Mouse (Mus musculus) kidney, postnatal 10 days (tissue): ENCODE results near the gene Mcm3.

Source experiments
- DNase-seq: peaks from one replicate; pipeline ENCODE4 v3.0.0; 2021; ENCODE audit warnings: mixed read lengths

Gene Mcm3

GRCm38 (mm10) chr1:20819771-20820605 is at the start of gene Mcm3:
Mcm3 (minus strand) TSS chr1:20820312.
- peak; percentile 93 for DNase-seq

- DNase-seq = no peak
Observed at GRCm38 (mm10) chr1:20868036-20868435, 47.9 kb upstream of the Mcm3 start.

- DNase-seq = no peak
Observed at GRCm38 (mm10) chr1:20867241-20867902, 47.3 kb upstream of the Mcm3 start.

- no peak for DNase-seq
Observed at GRCm38 (mm10) chr1:20863452-20864172, 43.5 kb upstream of the Mcm3 start.

GRCm38 (mm10) chr1:20861865-20862264 is 41.8 kb upstream of the Mcm3 start:
- no peak for DNase-seq

- no peak for DNase-seq
Observed at GRCm38 (mm10) chr1:20860775-20861174, 40.7 kb upstream of the Mcm3 start.

- DNase-seq = no peak
Observed at GRCm38 (mm10) chr1:20856924-20857902, 37.1 kb upstream of the Mcm3 start.

- DNase-seq = no peak
Observed at GRCm38 (mm10) chr1:20839911-20840310, 19.8 kb upstream of the Mcm3 start.

GRCm38 (mm10) chr1:20836551-20837125 is 16.5 kb upstream of the Mcm3 start:
- DNase-seq = no peak

- no peak for DNase-seq
Observed at GRCm38 (mm10) chr1:20833141-20833511, 13.0 kb upstream of the Mcm3 start.

GRCm38 (mm10) chr1:20832473-20833140 is 12.5 kb upstream of the Mcm3 start:
- DNase-seq = no peak

- DNase-seq = no peak
Observed at GRCm38 (mm10) chr1:20830546-20830945, 10.4 kb upstream of the Mcm3 start.

GRCm38 (mm10) chr1:20828061-20828460 is 7.9 kb upstream of the Mcm3 start:
- no peak for DNase-seq

GRCm38 (mm10) chr1:20825036-20825435 is 4.9 kb upstream of the Mcm3 start:
- DNase-seq = no peak

GRCm38 (mm10) chr1:20823906-20824305 is 3.8 kb upstream of the Mcm3 start:
- no peak for DNase-seq

- DNase-seq = no peak
Observed at GRCm38 (mm10) chr1:20823471-20823870, 3.4 kb upstream of the Mcm3 start.

GRCm38 (mm10) chr1:20820959-20821358 is 847 bp upstream of the Mcm3 start:
- no peak for DNase-seq

- DNase-seq = no peak
Observed at GRCm38 (mm10) chr1:20817596-20817995, 2.5 kb downstream of the Mcm3 start.

GRCm38 (mm10) chr1:20817172-20817571 is 2.9 kb downstream of the Mcm3 start:
- DNase-seq = peak; percentile 35

- no peak for DNase-seq
Observed at GRCm38 (mm10) chr1:20814521-20814920, 5.6 kb downstream of the Mcm3 start.

- DNase-seq = no peak
Observed at GRCm38 (mm10) chr1:20804526-20804925, 15.6 kb downstream of the Mcm3 start.
